Mouse (Mus musculus) heart, embryonic 10.5 days (tissue): ENCODE results near the gene Ncam2. TPM values are rescaled to one million over a fixed set of nuclear protein-coding genes. Genes with fewer than 3 reads are reported as not detected.

ENCODE experiments used
- DNase-seq: peaks from one replicate; pipeline ENCODE4 v3.0.0-alpha.2; 2017; ENCODE audit warnings: low spot score
- H3K27ac ChIP-seq: fragments of 300-500 bp; sonication (generic); 2 replicates; pipeline ENCODE4 v1.5.1; 2016; ENCODE audit warnings: mild to moderate bottlenecking
- H3K27me3 ChIP-seq: fragments of 300-500 bp; sonication (generic); 2 replicates; pipeline ENCODE4 v1.6.1; 2016; ENCODE audit warnings: mild to moderate bottlenecking; ENCODE audit not compliant: poor library complexity, insufficient read depth, severe bottlenecking
- H3K36me3 ChIP-seq: fragments of 300-500 bp; sonication (generic); 2 replicates; pipeline ENCODE4 v1.6.1; 2016; ENCODE audit warnings: mild to moderate bottlenecking, moderate library complexity
- H3K4me1 ChIP-seq: fragments of 300-500 bp; sonication (generic); 2 replicates; pipeline ENCODE4 v1.6.1; 2016; ENCODE audit warnings: mild to moderate bottlenecking
- H3K4me3 ChIP-seq: fragments of 300-500 bp; sonication (generic); 2 replicates; pipeline ENCODE4 v1.5.1; 2016; ENCODE audit warnings: mild to moderate bottlenecking, moderate library complexity
- H3K9me3 ChIP-seq: fragments of 300-500 bp; sonication (generic); 2 replicates; pipeline ENCODE4 v1.6.1; 2016; ENCODE audit warnings: mild to moderate bottlenecking, moderate library complexity
- WGBS: fragments of 180-500 bp; shearing (Covaris S2); methylation state at CpG from one replicate; pipeline ENCODE4 v1.1.7; 2016; 5-methylcytosine and 5-hydroxymethylcytosine counted together
- polyA plus RNA-seq: library from polyadenylated mRNA; unstranded; fragments of >200 nt; fragmentation: Nextera tagmentation; extraction: Ambion mirVana; gene quantifications from 2 replicates; pipeline ENCODE4 v1.2.1, GENCODE M21; 2016

Ncam2 gene
- polyA plus RNA-seq, 1 experiment from 2014 or later = 0.09 TPM

GRCm38 (mm10) chr16:81221176-81221575 lies 20.7 kb downstream of the Ncam2 start:
- Histone ChIP-seq H3K36me3 (no peaks in the 10 kb centered on the region), H3K9me3 (no peaks in the 10 kb centered on the region), H3K27me3 (no peaks in the 10 kb centered on the region), H3K27ac (no peak overlapping the region), H3K4me1 (no peaks in the 10 kb centered on the region), H3K4me3 (no peak overlapping the region)
- 81% methylated on average over 3 of the region's 3 CpGs for WGBS
- DNase-seq = no peak

DNA sequence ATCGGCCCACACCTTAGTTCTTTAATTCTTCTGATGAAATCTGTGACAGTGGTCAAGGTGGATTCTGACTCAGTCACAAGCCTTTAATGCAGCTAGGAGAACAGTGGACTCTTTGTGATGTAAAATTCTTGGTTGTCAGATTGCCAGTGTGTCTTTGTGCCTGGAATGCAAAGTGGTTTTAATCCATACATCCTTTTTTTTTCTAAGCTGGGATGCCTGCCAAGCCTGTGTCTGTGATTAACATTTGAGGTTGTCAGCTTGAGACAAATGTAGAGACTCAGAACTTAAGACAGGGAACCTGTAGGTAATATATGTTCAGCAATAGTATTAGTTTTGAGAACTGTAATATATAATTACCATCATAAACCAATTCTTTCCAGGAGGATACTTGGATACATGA lies 23.3 kb downstream of the Ncam2 start:
- no peaks in the 10 kb centered on the region for H3K36me3 ChIP-seq
- 80% methylated on average over 1 of the region's 1 CpGs for WGBS
- DNase-seq = no peak
- no peaks in the 10 kb centered on the region for H3K9me3 ChIP-seq
- no peaks in the 10 kb centered on the region for H3K4me1 ChIP-seq
- no peaks in the 10 kb centered on the region for H3K27me3 ChIP-seq
- H3K4me3 ChIP-seq = no peak overlapping the region
- no peak overlapping the region for H3K27ac ChIP-seq

GRCm38 (mm10) chr16:81224253-81224652 lies 23.8 kb downstream of the Ncam2 start:
- no peaks in the 10 kb centered on the region for H3K36me3 ChIP-seq
- no peaks in the 10 kb centered on the region for H3K4me1 ChIP-seq
- no peak overlapping the region for H3K4me3 ChIP-seq
- H3K9me3 ChIP-seq = no peaks in the 10 kb centered on the region
- no peak for DNase-seq
- no peak overlapping the region for H3K27ac ChIP-seq
- H3K27me3 ChIP-seq = no peaks in the 10 kb centered on the region

GRCm38 (mm10) chr16:81254875-81255274 lies 54.4 kb downstream of the Ncam2 start:
- H3K9me3 ChIP-seq = no peaks in the 10 kb centered on the region
- DNase-seq = no peak
- H3K27me3 ChIP-seq = no peaks in the 10 kb centered on the region
- no peak overlapping the region for H3K4me3 ChIP-seq
- H3K27ac ChIP-seq = no peak overlapping the region
- H3K4me1 ChIP-seq = no peaks in the 10 kb centered on the region
- no peaks in the 10 kb centered on the region for H3K36me3 ChIP-seq

GRCm38 (mm10) chr16:81260429-81260828 lies 59.9 kb downstream of the Ncam2 start:
- WGBS = 72% methylated on average over 2 of the region's 2 CpGs

DNA sequence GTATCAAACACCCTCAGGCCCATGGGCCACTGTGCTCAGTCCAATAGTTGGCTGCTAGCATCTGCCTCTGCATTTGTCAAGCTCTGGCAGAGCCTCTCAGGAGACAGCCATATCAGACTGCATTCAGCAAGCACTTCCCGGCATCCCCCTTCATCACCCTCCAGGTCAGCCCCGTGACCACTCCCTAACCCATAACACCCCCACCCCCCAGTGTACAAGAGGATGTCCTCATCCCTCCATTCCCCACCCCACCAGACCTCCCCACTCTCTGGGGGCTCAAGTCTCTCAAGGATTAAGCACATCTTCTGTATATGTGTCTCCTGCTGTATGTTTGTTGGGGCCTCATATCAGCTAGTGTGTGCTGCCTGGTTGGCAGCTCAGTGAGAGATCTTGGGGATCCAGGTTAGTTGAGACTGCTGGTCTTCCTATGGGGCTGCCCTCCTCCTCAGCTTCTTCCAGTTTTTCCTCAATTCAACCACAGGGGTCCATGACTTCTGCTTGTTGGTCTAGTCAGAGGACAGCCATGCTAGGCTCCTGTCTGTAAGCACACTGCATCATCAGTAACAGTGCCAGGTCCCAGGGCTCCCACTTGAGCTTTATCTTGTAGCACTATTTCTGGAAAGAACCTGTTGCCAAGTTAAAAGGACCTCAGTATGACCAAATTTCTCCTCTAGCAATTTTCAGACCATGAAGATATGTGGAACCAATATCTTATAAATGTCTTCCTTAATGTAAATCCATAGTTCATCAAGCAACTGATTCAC lies 73.3 kb downstream of the Ncam2 start:
- H3K4me1 ChIP-seq = peaks cover 6% of the 10 kb centered on the region; the same call in 1 of the 2 replicates
- H3K27ac ChIP-seq = no peak overlapping the region
- WGBS = 41% methylated on average over 2 of the region's 2 CpGs

More at GRCm38 (mm10) chr16:81260429-81260828, 59.9 kb downstream of the Ncam2 start:
- Histone ChIP-seq H3K4me3 (no peak overlapping the region), H3K27me3 (no peaks in the 10 kb centered on the region), H3K9me3 (no peaks in the 10 kb centered on the region), H3K36me3 (no peaks in the 10 kb centered on the region), H3K27ac (no peak overlapping the region), H3K4me1 (no peaks in the 10 kb centered on the region)
- DNase-seq = no peak

DNA sequence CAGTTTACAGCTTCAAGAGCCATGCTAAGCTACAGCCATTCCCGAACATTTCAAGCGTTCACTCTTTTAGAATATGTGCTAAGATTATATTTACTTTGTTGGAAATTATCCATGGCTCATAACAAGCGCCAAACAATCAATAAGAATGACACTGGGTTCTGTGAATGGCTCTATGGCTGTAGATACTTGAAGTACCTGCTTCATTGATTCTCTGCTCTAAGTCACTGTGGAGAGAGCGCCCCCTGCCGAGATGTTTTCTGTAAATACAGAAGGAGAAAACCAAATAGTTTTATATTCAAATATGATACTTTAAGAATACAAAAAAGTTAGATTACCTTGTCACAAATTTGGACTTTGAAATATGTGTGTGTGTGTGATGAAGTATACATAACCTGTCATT lies 83.7 kb downstream of the Ncam2 start:
- no peaks in the 10 kb centered on the region for H3K4me1 ChIP-seq
- H3K9me3 ChIP-seq = no peaks in the 10 kb centered on the region
- no peak for DNase-seq
- no peak overlapping the region for H3K27ac ChIP-seq
- no peaks in the 10 kb centered on the region for H3K36me3 ChIP-seq
- H3K27me3 ChIP-seq = no peaks in the 10 kb centered on the region
- WGBS = 36% methylated on average over 5 of the region's 5 CpGs
- no peak overlapping the region for H3K4me3 ChIP-seq

More for the DNA sequence above, 73.3 kb downstream of the Ncam2 start:
- no peak overlapping the region for H3K4me3 ChIP-seq
- DNase-seq = no peak
- no peaks in the 10 kb centered on the region for H3K27me3 ChIP-seq
- no peaks in the 10 kb centered on the region for H3K9me3 ChIP-seq
- no peaks in the 10 kb centered on the region for H3K36me3 ChIP-seq

GRCm38 (mm10) chr16:81284859-81285837 lies 84.7 kb downstream of the Ncam2 start:
- Histone ChIP-seq H3K36me3 (no peaks in the 10 kb centered on the region), H3K4me3 (no peak overlapping the region), H3K4me1 (no peaks in the 10 kb centered on the region), H3K9me3 (no peaks in the 10 kb centered on the region), H3K27ac (no peak overlapping the region), H3K27me3 (no peaks in the 10 kb centered on the region)
- WGBS = 74% methylated on average over 7 of the region's 7 CpGs
- no peak for DNase-seq

DNA sequence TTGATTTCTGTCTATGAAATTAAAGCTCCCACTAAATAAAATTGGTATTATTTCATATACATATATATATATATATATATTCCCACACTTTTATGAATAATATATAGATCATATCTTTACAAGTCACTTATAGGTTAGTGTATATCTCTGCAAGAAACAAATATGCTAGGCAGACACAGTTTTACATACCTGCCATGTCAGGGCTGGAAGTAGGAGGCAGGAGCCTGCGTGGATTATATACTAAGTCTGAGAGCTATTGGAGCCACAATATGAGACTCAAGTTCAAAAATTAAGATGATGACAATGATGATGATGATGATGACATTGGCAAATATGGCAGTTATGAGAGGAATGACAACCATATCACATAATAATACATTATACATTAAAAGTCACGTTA lies 85.4 kb downstream of the Ncam2 start:
- Histone ChIP-seq H3K9me3 (no peaks in the 10 kb centered on the region), H3K36me3 (no peaks in the 10 kb centered on the region), H3K4me3 (no peak overlapping the region), H3K27ac (no peak overlapping the region), H3K4me1 (no peaks in the 10 kb centered on the region), H3K27me3 (no peaks in the 10 kb centered on the region)
- WGBS = 86% methylated on average over 2 of the region's 2 CpGs
- DNase-seq = no peak

GRCm38 (mm10) chr16:81303806-81304205 lies 103.3 kb downstream of the Ncam2 start:
- no peaks in the 10 kb centered on the region for H3K27me3 ChIP-seq
- no peak overlapping the region for H3K27ac ChIP-seq
- WGBS = 52% methylated on average over 2 of the region's 2 CpGs
- no peak overlapping the region for H3K4me3 ChIP-seq
- H3K4me1 ChIP-seq = no peaks in the 10 kb centered on the region
- H3K9me3 ChIP-seq = no peaks in the 10 kb centered on the region
- DNase-seq = no peak
- no peaks in the 10 kb centered on the region for H3K36me3 ChIP-seq

DNA sequence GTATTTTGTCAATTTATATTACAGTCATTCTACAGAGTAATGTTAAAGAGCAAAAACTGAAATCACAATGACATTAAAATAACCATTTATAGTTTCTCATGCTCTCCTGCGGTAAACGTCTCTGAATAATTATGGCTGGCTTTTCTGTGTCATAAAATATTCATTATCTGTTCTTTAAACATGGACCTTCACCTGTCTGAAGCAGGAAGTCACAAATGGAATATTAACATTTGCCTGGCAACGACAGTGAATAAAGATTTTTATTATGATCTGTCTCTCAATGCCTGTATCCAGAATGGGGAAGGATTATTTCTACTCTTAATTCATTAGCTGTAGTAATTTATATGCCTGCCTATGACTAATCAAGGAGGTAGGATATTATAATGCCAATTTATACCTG lies 108.7 kb downstream of the Ncam2 start:
- Histone ChIP-seq H3K4me3 (no peak overlapping the region), H3K27me3 (no peaks in the 10 kb centered on the region), H3K9me3 (no peaks in the 10 kb centered on the region), H3K27ac (no peak overlapping the region), H3K4me1 (no peaks in the 10 kb centered on the region), H3K36me3 (no peaks in the 10 kb centered on the region)
- no peak for DNase-seq
- WGBS = 82% methylated on average over 3 of the region's 3 CpGs

DNA sequence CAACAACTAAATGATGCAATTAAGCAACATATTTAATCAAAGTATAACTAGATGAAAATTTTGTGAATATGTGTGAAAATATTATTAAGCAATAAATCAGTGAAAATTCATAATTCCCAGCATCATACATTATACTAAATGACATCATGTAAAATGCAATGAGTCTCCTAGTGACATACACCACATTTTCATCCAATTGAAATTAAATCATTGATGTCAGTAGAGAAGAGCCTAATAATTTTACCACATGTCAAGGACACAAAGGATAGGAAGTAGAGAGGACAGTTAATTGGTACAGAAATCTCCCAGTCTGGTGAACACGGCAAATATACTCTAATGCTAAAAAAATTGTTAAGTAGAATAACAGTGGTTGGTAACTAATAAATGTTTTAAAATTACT lies 118.5 kb downstream of the Ncam2 start:
- Histone ChIP-seq H3K27me3 (no peaks in the 10 kb centered on the region), H3K36me3 (no peaks in the 10 kb centered on the region), H3K27ac (no peak overlapping the region), H3K4me3 (no peak overlapping the region), H3K4me1 (no peaks in the 10 kb centered on the region), H3K9me3 (no peaks in the 10 kb centered on the region)
- WGBS = 85% methylated on average over 1 of the region's 1 CpGs
- DNase-seq = no peak

GRCm38 (mm10) chr16:81330539-81330938 lies 130.0 kb downstream of the Ncam2 start:
- no peak for DNase-seq

More at GRCm38 (mm10) chr16:81330539-81330938, 130.0 kb downstream of the Ncam2 start:
- H3K36me3 ChIP-seq = no peaks in the 10 kb centered on the region
- WGBS = 16% methylated on average over 2 of the region's 2 CpGs
- H3K27me3 ChIP-seq = no peaks in the 10 kb centered on the region
- H3K27ac ChIP-seq = no peak overlapping the region
- H3K4me1 ChIP-seq = no peaks in the 10 kb centered on the region
- no peaks in the 10 kb centered on the region for H3K9me3 ChIP-seq
- H3K4me3 ChIP-seq = no peak overlapping the region
